Mouse (Mus musculus) spleen, postnatal 10 days (tissue): ENCODE measurements around the gene Hist1h1a.
"Not testable (repeated sequence)": the region's sequence is repeated elsewhere in the genome, so short reads cannot be mapped to it uniquely, and the experiment has no call there.

ENCODE experiments used
- DNase-seq, 2 experiments: peaks; one replicate each; pipeline ENCODE4 v3.0.0; 2021 to 2022; ENCODE audit warnings: low spot score in 2 of 2

The Hist1h1a gene

GRCm38 (mm10) chr13:23759916-23760239 is 3.6 kb upstream of the Hist1h1a start:
- DNase-seq = no peak

GRCm38 (mm10) chr13:23760240-23760971 is 3.1 kb upstream of the Hist1h1a start:
- peak in 1 of 2 experiments; percentile 61 for DNase-seq

GRCm38 (mm10) chr13:23760972-23761864 is 2.2 kb upstream of the Hist1h1a start, which contains the start of gene Hist1h4a:
Gene Hist1h4a, minus strand, starts transcription at chr13:23761230.
- peak; percentile 96 to 99 for DNase-seq

GRCm38 (mm10) chr13:23761871-23762821 is 1.3 kb upstream of the Hist1h1a start, which contains the start of gene Hist1h3a:
Gene Hist1h3a, minus strand, starts transcription at chr13:23762386.
- peak; percentile 81 to 86 for DNase-seq

GRCm38 (mm10) chr13:23763242-23763585 is 252 bp upstream of the Hist1h1a start:
- no peak for DNase-seq

GRCm38 (mm10) chr13:23764324-23765171 is 1.1 kb downstream of the Hist1h1a start:
- DNase-seq = peak in 1 of 2 experiments; percentile 52

- DNase-seq = no peak
Observed at GRCm38 (mm10) chr13:23765172-23765513, 1.7 kb downstream of the Hist1h1a start.

DNA sequence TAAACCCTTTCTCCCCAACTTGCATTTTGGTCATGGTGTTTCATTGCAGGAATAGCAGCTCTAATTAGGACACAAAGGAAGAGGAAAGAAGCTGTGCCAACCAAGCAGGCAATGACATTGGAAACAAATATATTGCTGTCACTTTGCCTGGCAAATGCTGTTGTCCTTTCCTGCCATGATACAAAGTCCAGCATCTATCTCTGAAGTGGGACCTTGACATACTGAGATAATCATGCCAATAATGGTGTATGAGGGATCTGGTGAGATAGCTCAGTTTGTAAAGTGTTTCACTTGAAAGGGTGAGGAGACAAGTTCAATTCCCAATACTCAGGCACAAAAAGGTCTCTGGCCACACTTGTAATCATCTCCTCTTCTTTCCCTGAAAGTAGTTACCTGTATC is 3.3 kb downstream of the Hist1h1a start:
- no peak for DNase-seq

GRCm38 (mm10) chr13:23768834-23769397 is 5.5 kb downstream of the Hist1h1a start:
- no peak for DNase-seq

- DNase-seq = not testable (repeated sequence)
Observed at GRCm38 (mm10) chr13:23769613-23770012, 6.1 kb downstream of the Hist1h1a start, which contains the start of gene Trim38. Gene Trim38, plus strand, starts transcription at chr13:23769913.

GRCm38 (mm10) chr13:23772561-23773313 is 9.3 kb downstream of the Hist1h1a start:
- DNase-seq = peak in 1 of 2 experiments; percentile 66

DNA sequence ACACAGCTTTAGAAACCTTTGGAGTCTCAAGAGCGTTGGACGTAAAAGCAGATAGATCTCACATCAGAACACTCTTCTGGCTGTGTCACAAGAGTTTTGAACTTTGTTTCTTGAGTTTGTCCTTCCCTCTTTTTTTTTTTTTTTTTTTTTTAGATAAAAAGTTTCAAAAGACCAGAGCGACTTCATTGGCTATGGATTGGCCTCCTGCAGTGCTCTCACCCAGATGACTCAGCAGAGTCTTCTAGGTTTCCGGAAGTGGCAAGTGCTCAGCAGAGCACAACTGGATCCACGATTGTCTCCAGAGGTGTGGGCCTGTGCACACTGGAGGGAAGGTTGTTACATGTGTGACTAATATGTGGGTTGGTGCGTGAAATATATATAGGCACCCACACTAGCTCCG is 14.9 kb downstream of the Hist1h1a start:
- no peak for DNase-seq

- DNase-seq = no peak
Observed at GRCm38 (mm10) chr13:23779025-23779424, 15.6 kb downstream of the Hist1h1a start.

DNA sequence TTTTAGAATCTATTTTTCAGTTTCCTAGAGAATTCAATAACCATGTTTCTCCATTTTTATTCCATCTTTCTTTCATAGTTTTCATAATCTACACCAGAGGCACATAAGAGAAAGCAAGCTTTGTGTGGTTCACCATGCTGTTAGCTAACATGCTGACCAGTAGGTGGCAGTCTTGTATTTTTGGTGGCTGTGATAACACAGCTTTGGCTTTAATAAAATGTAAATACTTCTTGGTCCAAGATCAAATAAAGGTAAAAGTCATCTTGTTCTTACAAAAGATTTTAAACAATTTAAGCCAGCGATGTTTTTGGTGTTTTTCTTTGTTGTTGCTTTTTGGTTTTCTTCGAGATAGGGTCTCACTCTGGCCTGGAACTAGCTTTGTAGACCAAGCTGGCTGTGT is 29.1 kb downstream of the Hist1h1a start:
- peak in 1 of 2 experiments; percentile 66 for DNase-seq

DNA sequence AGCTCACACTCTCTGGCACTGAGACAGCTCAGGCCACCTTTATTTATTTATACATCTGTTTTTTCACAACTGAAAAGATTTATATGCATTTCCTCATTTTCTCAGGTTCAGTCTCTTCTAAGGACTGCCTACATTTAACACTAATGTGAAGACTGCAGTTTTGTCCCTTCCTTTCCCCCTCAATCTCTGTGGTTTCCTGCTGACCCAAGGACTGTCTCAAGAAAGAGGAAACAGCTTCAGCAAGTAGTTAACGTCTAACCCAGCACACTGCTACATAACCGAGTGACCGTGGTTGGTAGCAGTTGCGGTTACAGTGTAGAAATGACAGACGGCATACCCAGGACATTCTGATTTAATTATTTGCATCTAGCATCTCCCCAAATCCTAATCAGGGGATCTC is 35.9 kb downstream of the Hist1h1a start:
- no peak for DNase-seq

DNA sequence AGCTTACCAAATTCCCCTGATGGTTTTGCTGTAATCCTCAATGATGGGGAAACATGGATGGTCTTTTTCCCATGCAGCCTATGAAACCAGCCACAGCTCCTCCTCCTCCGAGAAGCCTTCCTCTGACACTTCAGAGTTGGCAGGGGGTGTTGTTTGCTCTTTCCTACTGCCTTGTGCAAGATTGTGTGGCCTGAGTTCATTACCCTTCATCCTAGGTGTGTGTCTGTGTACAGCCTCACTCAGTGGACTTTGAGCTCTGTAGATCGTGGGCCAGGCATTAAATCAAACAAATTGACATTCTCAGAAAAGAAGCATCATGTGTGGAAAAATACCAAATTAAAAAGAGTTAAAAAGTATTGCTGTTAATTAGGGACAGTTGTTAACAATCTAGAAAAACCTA is 41.1 kb downstream of the Hist1h1a start:
- no peak for DNase-seq

DNA sequence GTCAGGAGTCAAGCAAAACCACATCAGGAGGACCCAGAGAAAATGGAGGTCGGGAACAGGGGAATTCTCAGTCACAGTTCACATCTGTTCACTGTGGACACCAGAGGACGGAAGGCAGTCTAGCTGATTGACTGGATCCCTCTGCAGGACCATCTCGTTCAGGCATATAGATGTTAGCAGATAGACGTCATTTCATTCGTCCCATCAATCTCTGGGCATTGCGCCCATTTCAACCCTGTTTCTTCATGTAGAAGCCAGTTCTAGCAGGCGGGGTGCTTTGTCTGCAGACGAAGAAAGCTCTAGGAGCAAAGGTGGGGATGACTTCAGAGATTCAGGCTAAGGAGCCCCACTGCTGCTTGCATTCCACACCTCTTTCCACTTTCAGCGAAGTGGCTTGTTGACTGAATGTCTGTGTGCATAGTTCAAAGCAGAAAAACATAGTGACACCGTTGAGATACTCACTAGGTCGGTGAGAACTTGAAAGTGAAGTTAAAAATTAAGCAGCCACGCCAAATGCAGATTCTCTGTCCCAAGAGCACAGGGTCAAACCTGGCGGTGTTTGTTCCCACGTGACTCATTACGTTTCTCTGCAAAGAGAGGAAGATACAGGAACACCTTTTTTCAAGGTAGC is 43.1 kb downstream of the Hist1h1a start, which contains the start of gene Slc17a2:
Gene Slc17a2, plus strand, starts transcription at position 572 of the 631 bp plus-strand sequence.
- DNase-seq = no peak
